Mouse (Mus musculus) neural tube, embryonic 14.5 days (tissue): Measurements from ENCODE around the gene Aff3. TPM values are rescaled to one million over a fixed set of nuclear protein-coding genes. Genes with fewer than 3 reads are reported as not detected.
A peak's percentile ranks its signal among the peaks of the same experiment; 100 is the strongest.

ENCODE experiments used
- ATAC-seq: fragments of 200-750 bp; cut with Nextera tagmentation; 2 replicates; pipeline ENCODE4 v1.8.0; 2017; ENCODE audit warnings: low read depth, mild to moderate bottlenecking, moderate TSS enrichment, moderate library complexity
- H3K27ac ChIP-seq: fragments of 300-500 bp; sonication (generic); 2 replicates; pipeline ENCODE4 v1.5.1; 2014; ENCODE audit warnings: low read depth, mild to moderate bottlenecking, control low read depth, low read length, moderate library complexity, mixed read lengths
- H3K27me3 ChIP-seq: fragments of 300-500 bp; sonication (generic); 2 replicates; pipeline ENCODE4 v1.6.1; 2014; ENCODE audit warnings: low read length; ENCODE audit not compliant: control insufficient read depth, insufficient read depth
- H3K36me3 ChIP-seq: fragments of 300-500 bp; sonication (generic); 2 replicates; pipeline ENCODE4 v1.6.1; 2014; ENCODE audit warnings: low read length, mixed read lengths; ENCODE audit not compliant: control insufficient read depth, insufficient read depth
- H3K4me1 ChIP-seq: fragments of 300-500 bp; sonication (generic); 2 replicates; pipeline ENCODE4 v1.6.1; 2014; ENCODE audit warnings: low read length; ENCODE audit not compliant: control insufficient read depth, insufficient read depth
- H3K4me2 ChIP-seq: fragments of 300-500 bp; sonication (generic); 2 replicates; pipeline ENCODE4 v1.6.1; 2014; ENCODE audit warnings: mild to moderate bottlenecking, low read depth, low read length, control low read depth
- H3K4me3 ChIP-seq: fragments of 300-500 bp; sonication (generic); 2 replicates; pipeline ENCODE4 v1.5.1; 2014; ENCODE audit warnings: low read depth, low read length, control low read depth, mixed read lengths
- H3K9ac ChIP-seq: fragments of 300-500 bp; sonication (generic); replicated peaks from 2 replicates; pipeline ENCODE4 v1.6.1; 2014; ENCODE audit warnings: low read depth, mild to moderate bottlenecking, control low read depth, low read length, mixed read lengths
- H3K9me3 ChIP-seq: fragments of 300-500 bp; sonication (generic); 2 replicates; pipeline ENCODE4 v1.6.1; 2016; ENCODE audit warnings: low read length; ENCODE audit not compliant: control insufficient read depth
- WGBS: fragments of 180-500 bp; shearing (Covaris S2); extraction: QIAGEN DNeasy Blood & Tissue Kit; methylation state at CpG from one replicate; pipeline ENCODE4 v1.1.7; 2014; 5-methylcytosine and 5-hydroxymethylcytosine counted together
- polyA plus RNA-seq: library from polyadenylated mRNA; unstranded; fragments of >200 nt; fragmentation: Nextera tagmentation; extraction: Ambion mirVana; gene quantifications from 2 replicates; pipeline ENCODE4 v1.2.1, GENCODE M21; 2014

Gene Aff3
- polyA plus RNA-seq, 1 experiment from 2014 or later = 26.6 TPM

DNA sequence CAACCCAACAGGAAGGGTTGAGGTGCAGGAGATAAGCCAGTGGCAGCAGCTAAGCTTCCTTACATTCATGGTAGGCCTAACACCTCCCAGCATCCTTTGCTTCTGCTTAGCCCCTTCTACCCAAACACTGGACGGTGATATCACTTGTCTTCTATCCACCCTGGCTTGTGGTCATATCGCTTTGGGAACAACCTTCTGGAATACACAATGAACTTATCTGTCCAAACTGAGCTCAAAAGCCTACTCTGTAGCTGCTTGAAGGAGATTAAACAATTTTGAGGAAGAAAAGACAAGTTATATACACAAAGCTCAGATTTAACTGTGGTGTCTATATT lies 343.8 kb downstream of the Aff3 start:
- H3K9ac ChIP-seq = no peak overlapping the region
- H3K4me3 ChIP-seq = no peak overlapping the region
- H3K36me3 ChIP-seq = no peaks in the 10 kb centered on the region
- ATAC-seq = no peak
- H3K4me1 ChIP-seq = no peaks in the 10 kb centered on the region
- no peaks in the 10 kb centered on the region for H3K27me3 ChIP-seq
- 92% methylated on average over 2 of the region's 2 CpGs for WGBS
- H3K27ac ChIP-seq = no peak overlapping the region
- no peaks in the 10 kb centered on the region for H3K9me3 ChIP-seq
- H3K4me2 ChIP-seq = no peak overlapping the region

DNA sequence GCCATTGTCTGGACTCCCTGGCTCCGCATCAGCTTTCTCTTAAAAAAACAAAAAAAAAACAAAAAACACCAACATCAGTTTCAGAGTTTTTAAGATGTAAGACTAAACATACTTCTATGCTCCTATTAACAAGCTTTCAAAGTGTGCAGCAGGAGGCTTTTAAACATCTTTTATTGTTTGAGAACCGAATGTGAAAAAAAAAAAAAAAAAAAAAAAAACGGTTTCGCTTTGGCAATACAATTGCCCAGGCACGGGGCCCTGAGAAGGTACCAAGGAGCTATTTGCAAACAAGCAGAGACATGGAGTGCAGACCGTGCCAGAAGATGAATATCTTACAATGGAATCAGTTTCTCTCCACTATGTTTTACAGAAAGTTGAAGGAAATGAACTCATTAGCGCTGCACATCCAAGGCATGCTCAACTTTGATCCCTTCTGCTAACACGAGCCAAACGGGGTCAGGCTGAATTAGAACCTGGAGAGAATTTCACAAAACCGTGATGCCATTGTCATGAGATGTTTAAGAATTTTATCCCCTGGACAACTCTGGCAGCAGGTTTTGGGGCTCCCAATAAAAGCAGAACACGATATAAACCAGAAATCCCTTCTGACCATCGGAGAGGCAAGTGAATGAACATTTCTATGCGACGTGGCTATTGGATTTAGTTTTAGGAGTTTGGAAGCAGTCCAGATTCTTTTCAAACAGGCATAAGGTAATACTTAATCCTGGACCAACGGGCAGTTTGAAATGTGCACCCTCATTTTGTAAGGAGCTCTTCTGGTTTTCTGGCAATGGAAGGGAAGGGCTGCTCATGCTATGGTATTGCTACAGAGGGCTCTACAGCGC lies 344.4 kb downstream of the Aff3 start:
- Histone ChIP-seq H3K36me3 (no peaks in the 10 kb centered on the region), H3K9ac (no peak overlapping the region), H3K4me3 (no peak overlapping the region), H3K9me3 (no peaks in the 10 kb centered on the region), H3K27ac (no peak overlapping the region), H3K4me2 (no peak overlapping the region), H3K27me3 (no peaks in the 10 kb centered on the region), H3K4me1 (no peaks in the 10 kb centered on the region)
- no peak for ATAC-seq
- 68% methylated on average over 16 of the region's 16 CpGs for WGBS

GRCm38 (mm10) chr1:38318614-38319013 lies 346.1 kb downstream of the Aff3 start:
- H3K27ac ChIP-seq = no peak overlapping the region
- no peak overlapping the region for H3K4me3 ChIP-seq
- H3K4me2 ChIP-seq = no peak overlapping the region
- H3K9me3 ChIP-seq = no peaks in the 10 kb centered on the region
- WGBS = 78% methylated on average over 2 of the region's 2 CpGs
- ATAC-seq = no peak
- no peaks in the 10 kb centered on the region for H3K4me1 ChIP-seq
- no peaks in the 10 kb centered on the region for H3K27me3 ChIP-seq
- no peaks in the 10 kb centered on the region for H3K36me3 ChIP-seq
- H3K9ac ChIP-seq = no peak overlapping the region

DNA sequence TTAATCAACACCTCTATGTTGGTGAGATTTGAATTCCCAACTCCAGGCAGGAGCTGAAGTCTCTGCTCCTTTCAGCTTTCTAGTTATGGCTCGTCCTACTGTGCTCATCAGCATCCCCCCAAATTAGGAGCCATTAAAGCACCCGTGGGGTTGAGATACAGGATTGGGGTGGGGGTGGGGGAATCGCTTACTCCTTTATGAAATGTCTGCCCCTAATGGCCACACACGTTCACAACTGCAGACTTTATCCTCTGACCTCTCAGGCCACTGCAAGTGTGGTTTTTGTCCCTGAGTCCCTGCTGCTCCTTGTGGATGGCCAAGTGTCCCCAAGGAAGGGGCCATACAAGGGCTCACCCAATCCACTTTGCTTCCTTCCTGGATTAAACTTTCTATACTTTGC lies 348.8 kb downstream of the Aff3 start:
- no peak for ATAC-seq
- H3K36me3 ChIP-seq = no peaks in the 10 kb centered on the region
- 72% methylated on average over 4 of the region's 4 CpGs for WGBS
- H3K4me1 ChIP-seq = no peaks in the 10 kb centered on the region
- H3K27ac ChIP-seq = no peak overlapping the region
- no peaks in the 10 kb centered on the region for H3K9me3 ChIP-seq
- H3K4me3 ChIP-seq = no peak overlapping the region
- no peaks in the 10 kb centered on the region for H3K27me3 ChIP-seq
- no peak overlapping the region for H3K4me2 ChIP-seq
- H3K9ac ChIP-seq = no peak overlapping the region

DNA sequence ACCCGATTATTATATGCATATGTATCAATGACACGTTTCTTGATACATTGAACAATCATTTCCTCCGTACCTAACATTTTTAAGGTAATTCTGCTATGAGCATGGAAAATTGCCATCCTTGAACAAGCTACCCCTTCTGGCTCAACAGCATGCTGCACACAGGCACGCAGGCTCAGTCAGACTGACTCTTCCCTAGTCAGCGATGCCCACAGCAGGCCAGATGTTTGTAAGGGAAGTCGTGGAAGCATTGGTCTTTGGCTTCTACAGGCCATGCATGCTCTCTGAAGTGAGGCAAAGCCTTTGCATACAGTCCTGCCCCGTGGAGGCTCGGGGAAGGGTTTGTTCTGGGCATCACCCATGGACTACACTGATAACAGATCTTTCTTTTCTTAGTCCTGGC lies 354.3 kb downstream of the Aff3 start:
- Histone ChIP-seq H3K4me3 (no peak overlapping the region), H3K9ac (no peak overlapping the region), H3K4me2 (no peak overlapping the region), H3K36me3 (no peaks in the 10 kb centered on the region), H3K27me3 (no peaks in the 10 kb centered on the region), H3K9me3 (no peaks in the 10 kb centered on the region), H3K4me1 (peaks cover 15% of the 10 kb centered on the region), H3K27ac (no peak overlapping the region)
- WGBS = 87% methylated on average over 8 of the region's 8 CpGs
- no peak for ATAC-seq

GRCm38 (mm10) chr1:38310076-38310475 lies 354.7 kb downstream of the Aff3 start:
- ATAC-seq = no peak
- Histone ChIP-seq H3K9me3 (no peaks in the 10 kb centered on the region), H3K27ac (no peak overlapping the region), H3K4me1 (peaks cover 15% of the 10 kb centered on the region), H3K4me3 (no peak overlapping the region), H3K36me3 (no peaks in the 10 kb centered on the region), H3K27me3 (no peaks in the 10 kb centered on the region), H3K9ac (no peak overlapping the region), H3K4me2 (no peak overlapping the region)
- WGBS = 68% methylated on average over 4 of the region's 4 CpGs

- no peak overlapping the region for H3K4me3 ChIP-seq
- H3K4me2 ChIP-seq = no peak overlapping the region
- no peaks in the 10 kb centered on the region for H3K9me3 ChIP-seq
- ATAC-seq = no peak
- no peaks in the 10 kb centered on the region for H3K36me3 ChIP-seq
- no peaks in the 10 kb centered on the region for H3K27me3 ChIP-seq
- no peak overlapping the region for H3K27ac ChIP-seq
- H3K9ac ChIP-seq = no peak overlapping the region
- peaks cover 15% of the 10 kb centered on the region for H3K4me1 ChIP-seq
- 96% methylated on average over 8 of the region's 8 CpGs for WGBS
Measured at GRCm38 (mm10) chr1:38309341-38309740, 355.4 kb downstream of the Aff3 start.

DNA sequence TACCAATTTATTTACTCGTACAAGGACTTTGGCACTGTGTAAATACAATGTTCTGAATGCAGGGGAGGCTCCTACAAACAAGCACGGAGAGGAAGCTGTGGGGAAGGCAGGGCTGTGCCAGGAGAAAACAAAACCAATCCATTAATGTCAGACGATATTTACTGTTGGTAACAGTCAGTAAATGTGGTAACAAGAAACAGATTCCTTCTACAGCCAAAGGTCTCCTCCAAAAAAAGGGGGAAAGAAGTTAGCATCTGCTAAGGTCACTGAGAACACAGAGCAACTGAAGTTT lies 356.1 kb downstream of the Aff3 start:
- ATAC-seq = peak; percentile 61; the same call in 1 of the 2 replicates
- WGBS = 38% methylated on average over 3 of the region's 3 CpGs
- H3K4me1 ChIP-seq = peaks cover 15% of the 10 kb centered on the region

GRCm38 (mm10) chr1:38307821-38308704 lies 356.7 kb downstream of the Aff3 start:
- Histone ChIP-seq H3K9ac (no peak overlapping the region), H3K27ac (peak overlapping the region; percentile 72), H3K4me1 (peaks cover 15% of the 10 kb centered on the region), H3K36me3 (no peaks in the 10 kb centered on the region), H3K27me3 (no peaks in the 10 kb centered on the region), H3K4me2 (no peak overlapping the region), H3K4me3 (no peak overlapping the region), H3K9me3 (no peaks in the 10 kb centered on the region)
- 46% methylated on average over 7 of the region's 7 CpGs for WGBS
- ATAC-seq = peak; percentile 84

More for the DNA sequence above, 356.1 kb downstream of the Aff3 start:
- H3K9me3 ChIP-seq = no peaks in the 10 kb centered on the region
- no peak overlapping the region for H3K4me3 ChIP-seq
- no peaks in the 10 kb centered on the region for H3K36me3 ChIP-seq
- H3K4me2 ChIP-seq = no peak overlapping the region
- H3K9ac ChIP-seq = no peak overlapping the region
- no peaks in the 10 kb centered on the region for H3K27me3 ChIP-seq
- H3K27ac ChIP-seq = no peak overlapping the region; the same call in 1 of the 2 replicates
